Mouse (Mus musculus) liver, embryonic 16.5 days (tissue): ENCODE data around the gene Chst4. TPM values are rescaled to one million over a fixed set of nuclear protein-coding genes. Genes with fewer than 3 reads are reported as not detected.

ENCODE experiments used
- ATAC-seq: fragments of 200-750 bp; cut with Nextera tagmentation; 2 replicates; pipeline ENCODE4 v1.8.0; 2017; ENCODE audit warnings: low read depth, mild to moderate bottlenecking, moderate number of reproducible peaks, moderate library complexity
- H3K27ac ChIP-seq: fragments of 300-500 bp; sonication (generic); 2 replicates; pipeline ENCODE4 v1.5.1; 2014; ENCODE audit warnings: mild to moderate bottlenecking, low read length
- H3K27me3 ChIP-seq: fragments of 300-500 bp; sonication (generic); 2 replicates; pipeline ENCODE4 v1.6.1; 2014; ENCODE audit warnings: low read depth, low read length, mixed read lengths; ENCODE audit not compliant: control insufficient read depth, insufficient read depth
- H3K36me3 ChIP-seq: fragments of 300-500 bp; sonication (generic); 2 replicates; pipeline ENCODE4 v1.6.1; 2014; ENCODE audit warnings: mild to moderate bottlenecking; ENCODE audit not compliant: control insufficient read depth, insufficient read depth
- H3K4me1 ChIP-seq: fragments of 300-500 bp; sonication (generic); 2 replicates; pipeline ENCODE4 v1.6.1; 2014; ENCODE audit warnings: low read depth, low read length, mixed read lengths; ENCODE audit not compliant: control insufficient read depth
- H3K4me2 ChIP-seq: fragments of 300-500 bp; sonication (generic); 2 replicates; pipeline ENCODE4 v1.6.1; 2014; ENCODE audit warnings: low read depth, low read length, mixed read lengths
- H3K4me3 ChIP-seq: fragments of 300-500 bp; sonication (generic); 2 replicates; pipeline ENCODE4 v1.5.1; 2014; ENCODE audit warnings: low read depth, mild to moderate bottlenecking, low read length
- H3K9ac ChIP-seq: fragments of 300-500 bp; sonication (generic); 2 replicates; pipeline ENCODE4 v1.6.1; 2014; ENCODE audit warnings: low read depth, low read length
- H3K9me3 ChIP-seq: fragments of 300-500 bp; sonication (generic); replicated peaks from 2 replicates; pipeline ENCODE4 v1.6.1; 2016; ENCODE audit warnings: low read length; ENCODE audit not compliant: control insufficient read depth
- WGBS: fragments of 180-500 bp; shearing (Covaris S2); extraction: QIAGEN DNeasy Blood & Tissue Kit; methylation state at CpG from one replicate; pipeline ENCODE4 v1.1.7; 2014; ENCODE audit not compliant: insufficient replicate concordance; 5-methylcytosine and 5-hydroxymethylcytosine counted together
- polyA plus RNA-seq: library from polyadenylated mRNA; unstranded; fragments of >200 nt; fragmentation: Nextera tagmentation; extraction: Ambion mirVana; gene quantifications from 2 replicates; pipeline ENCODE4 v1.2.1, GENCODE M21; 2015

Gene Chst4
- polyA plus RNA-seq, 1 experiment from 2014 or later: not detected

DNA sequence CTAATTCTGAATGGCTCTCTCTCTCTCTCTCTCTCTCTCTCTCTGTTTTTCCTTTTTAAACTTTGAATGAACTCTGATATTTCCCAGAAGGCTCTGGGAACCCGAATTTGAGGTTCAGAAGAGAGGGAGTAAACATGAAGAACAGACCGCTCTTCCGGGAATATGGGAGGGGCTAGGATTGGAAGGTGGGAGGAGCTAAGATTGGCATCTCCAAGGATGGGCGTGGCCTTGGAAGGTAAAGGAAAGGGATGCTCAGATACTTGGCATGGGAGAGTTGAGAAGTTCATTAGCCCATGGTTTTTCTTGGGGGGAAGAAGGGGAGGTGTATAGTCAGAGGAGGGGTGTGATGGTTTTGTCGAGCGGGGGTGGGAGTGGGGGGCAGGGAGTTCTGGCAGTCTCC, 17.5 kb downstream of the Chst4 start:
- no peak overlapping the region for H3K27ac ChIP-seq

DNA sequence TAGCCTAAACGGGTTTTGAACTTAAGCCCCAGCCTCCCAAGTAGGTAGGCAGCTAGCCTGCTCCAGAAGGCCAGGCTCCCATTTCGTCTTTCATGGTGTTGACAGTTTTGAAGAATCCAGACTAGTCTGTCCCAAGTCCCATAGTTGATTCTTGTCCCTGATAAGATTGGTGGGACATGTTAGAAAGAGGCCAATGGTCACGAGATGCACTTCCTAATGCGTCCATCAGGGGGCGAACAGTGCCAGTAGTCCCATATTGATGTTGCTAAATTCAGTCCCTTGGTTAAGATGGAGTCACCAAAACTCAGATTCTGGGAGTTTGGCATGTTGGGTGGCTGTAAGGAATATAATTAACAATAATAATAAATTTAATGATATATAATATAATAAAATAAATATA, 28.7 kb downstream of the Chst4 start:
- ATAC-seq: no peak
- WGBS: 21% methylated on average over 5 of the region's 5 CpGs
- Histone ChIP-seq H3K9ac (no peak overlapping the region), H3K4me3 (no peak overlapping the region), H3K27me3 (no peaks in the 10 kb centered on the region), H3K36me3 (no peaks in the 10 kb centered on the region), H3K27ac (no peak overlapping the region), H3K9me3 (no peaks in the 10 kb centered on the region), H3K4me2 (no peak overlapping the region), H3K4me1 (no peaks in the 10 kb centered on the region)

More for the DNA sequence above, 17.5 kb downstream of the Chst4 start:
- no peak for ATAC-seq
- H3K4me2 ChIP-seq: no peak overlapping the region
- H3K36me3 ChIP-seq: no peaks in the 10 kb centered on the region
- no peak overlapping the region for H3K4me3 ChIP-seq
- no peaks in the 10 kb centered on the region for H3K9me3 ChIP-seq
- H3K27me3 ChIP-seq: no peaks in the 10 kb centered on the region
- no peak overlapping the region for H3K9ac ChIP-seq
- 59% methylated on average over 6 of the region's 6 CpGs for WGBS
- no peaks in the 10 kb centered on the region for H3K4me1 ChIP-seq

DNA sequence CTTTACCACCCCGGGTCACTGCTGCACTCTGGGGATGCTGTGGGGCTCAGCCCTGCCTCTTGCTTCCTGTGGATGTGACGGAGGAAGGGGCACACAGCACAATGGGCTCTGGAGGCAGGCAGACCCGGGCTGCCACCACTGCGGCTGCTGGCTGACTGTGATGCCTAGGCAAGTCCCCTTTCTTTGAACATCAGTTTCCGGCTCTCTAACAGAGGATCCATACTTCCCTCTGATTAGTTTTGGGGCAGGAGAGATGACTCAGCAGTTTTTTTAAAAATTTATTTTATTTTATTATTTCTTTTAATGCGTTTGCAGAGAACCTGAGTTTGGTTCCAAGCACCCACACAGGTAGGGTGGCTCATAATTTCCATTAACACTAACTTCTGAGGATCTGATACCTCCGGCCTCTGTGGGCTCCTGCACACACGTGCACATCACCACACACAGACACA, 30.5 kb downstream of the Chst4 start:
- ATAC-seq: no peak

DNA sequence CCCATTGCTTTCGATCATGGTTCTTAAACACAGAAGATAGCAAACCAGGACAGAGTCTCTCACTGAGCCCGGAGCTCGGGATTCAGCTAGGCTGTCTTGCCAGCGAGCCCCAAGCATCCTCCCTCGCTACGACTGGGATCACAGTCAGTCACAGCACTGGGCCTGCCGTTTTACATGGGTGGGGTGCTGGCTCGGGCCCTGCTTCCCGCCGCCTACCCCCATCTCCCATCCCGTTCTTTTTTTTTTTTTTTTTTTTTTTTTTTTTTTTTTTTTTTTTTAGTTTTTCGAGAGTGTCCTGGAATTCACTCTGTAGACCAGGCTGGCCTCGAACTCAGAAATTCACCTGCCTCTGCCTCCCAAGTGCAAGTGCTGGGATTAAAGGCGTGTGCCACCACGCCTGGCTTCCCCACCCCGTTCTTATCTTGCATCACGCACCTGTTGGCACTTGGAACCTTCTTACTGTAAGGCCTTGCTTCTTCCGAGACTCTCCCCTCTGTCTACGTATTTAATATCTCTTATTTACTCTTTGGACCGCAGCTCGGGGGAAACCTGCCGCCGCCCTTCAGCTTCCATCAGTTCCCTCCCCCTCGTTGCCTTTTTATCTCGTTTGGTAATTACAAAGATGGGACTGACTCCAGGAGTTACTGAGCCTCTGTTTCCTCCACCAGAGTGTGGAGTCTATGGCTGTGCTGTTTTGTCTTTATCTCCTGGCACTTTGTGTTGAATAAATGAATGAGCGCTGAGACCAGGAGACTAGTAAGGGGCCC, 31.1 kb downstream of the Chst4 start:
- 66% methylated on average over 26 of the region's 26 CpGs for WGBS
- H3K4me3 ChIP-seq: no peak overlapping the region
- no peak overlapping the region for H3K4me2 ChIP-seq
- H3K27me3 ChIP-seq: no peaks in the 10 kb centered on the region
- H3K9ac ChIP-seq: no peak overlapping the region
- H3K36me3 ChIP-seq: no peaks in the 10 kb centered on the region
- no peaks in the 10 kb centered on the region for H3K4me1 ChIP-seq
- no peaks in the 10 kb centered on the region for H3K9me3 ChIP-seq
- H3K27ac ChIP-seq: no peak overlapping the region
- ATAC-seq: no peak

More for the DNA sequence above, 30.5 kb downstream of the Chst4 start:
- Histone ChIP-seq H3K4me1 (no peaks in the 10 kb centered on the region), H3K27me3 (no peaks in the 10 kb centered on the region), H3K36me3 (no peaks in the 10 kb centered on the region), H3K9me3 (no peaks in the 10 kb centered on the region), H3K27ac (no peak overlapping the region), H3K4me3 (no peak overlapping the region), H3K4me2 (no peak overlapping the region), H3K9ac (no peak overlapping the region)
- 45% methylated on average over 8 of the region's 8 CpGs for WGBS

DNA sequence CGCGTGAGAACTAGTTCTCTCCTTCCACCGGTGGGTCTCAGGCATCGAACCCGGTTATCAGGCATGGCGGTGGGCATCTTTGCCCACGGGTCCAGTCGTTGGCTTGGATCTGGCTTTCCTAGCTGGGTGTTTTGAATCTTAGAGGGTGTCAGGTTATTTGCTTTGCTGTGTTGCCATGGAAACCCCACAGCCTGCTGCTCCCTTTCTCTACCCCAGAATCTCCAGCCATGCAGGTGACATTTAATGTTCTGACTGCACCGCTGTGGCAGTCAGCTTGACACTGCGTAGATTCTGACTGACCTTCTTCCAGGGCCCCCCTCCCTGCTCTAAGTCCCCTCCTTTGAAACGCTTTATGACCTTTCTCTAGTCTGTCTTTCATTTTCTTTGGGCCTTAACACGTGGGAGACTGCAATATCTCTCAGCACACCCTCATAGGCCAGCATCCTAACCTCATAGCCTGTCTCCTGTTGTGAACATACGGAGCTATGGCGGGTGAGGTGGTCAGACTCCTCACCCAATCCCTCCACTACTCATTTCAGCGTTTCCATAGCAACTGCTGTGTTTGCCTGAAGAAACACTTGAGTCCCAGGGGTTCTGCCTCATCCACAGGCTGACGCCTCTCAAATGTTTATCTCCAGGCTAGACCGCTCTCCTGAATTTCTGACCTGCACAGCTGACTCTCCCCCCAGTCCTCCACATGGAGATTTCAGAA, 33.1 kb downstream of the Chst4 start:
- H3K4me2 ChIP-seq: no peak overlapping the region
- H3K4me1 ChIP-seq: no peaks in the 10 kb centered on the region
- H3K36me3 ChIP-seq: no peaks in the 10 kb centered on the region
- 54% methylated on average over 17 of the region's 17 CpGs for WGBS
- no peak for ATAC-seq
- no peaks in the 10 kb centered on the region for H3K9me3 ChIP-seq
- H3K27me3 ChIP-seq: no peaks in the 10 kb centered on the region
- H3K9ac ChIP-seq: no peak overlapping the region
- H3K4me3 ChIP-seq: no peak overlapping the region
- no peak overlapping the region for H3K27ac ChIP-seq

DNA sequence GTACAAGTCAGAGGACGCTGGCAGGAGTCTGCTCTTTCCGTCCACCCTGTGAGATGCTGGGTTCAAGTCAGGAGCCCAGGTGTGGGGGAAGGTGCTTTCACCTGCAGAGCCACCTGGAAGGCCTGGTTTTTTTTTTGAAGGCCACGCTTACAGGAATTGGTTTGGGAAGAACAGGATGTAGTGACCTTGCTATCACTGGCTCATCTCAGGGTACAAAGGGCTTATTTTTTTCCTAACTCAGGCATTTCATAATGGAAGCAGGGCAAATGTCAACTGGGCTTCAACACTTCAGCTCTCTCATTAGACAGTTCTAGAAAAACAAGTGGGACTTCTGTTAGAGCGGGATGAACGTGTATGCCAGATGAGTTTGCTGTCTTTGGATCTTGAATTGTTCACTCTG, 35.2 kb downstream of the Chst4 start:
- no peaks in the 10 kb centered on the region for H3K9me3 ChIP-seq
- 54% methylated on average over 5 of the region's 5 CpGs for WGBS
- no peaks in the 10 kb centered on the region for H3K36me3 ChIP-seq
- H3K9ac ChIP-seq: no peak overlapping the region
- H3K27ac ChIP-seq: no peak overlapping the region
- H3K27me3 ChIP-seq: no peaks in the 10 kb centered on the region
- H3K4me3 ChIP-seq: no peak overlapping the region
- no peak for ATAC-seq
- no peaks in the 10 kb centered on the region for H3K4me1 ChIP-seq
- H3K4me2 ChIP-seq: no peak overlapping the region

DNA sequence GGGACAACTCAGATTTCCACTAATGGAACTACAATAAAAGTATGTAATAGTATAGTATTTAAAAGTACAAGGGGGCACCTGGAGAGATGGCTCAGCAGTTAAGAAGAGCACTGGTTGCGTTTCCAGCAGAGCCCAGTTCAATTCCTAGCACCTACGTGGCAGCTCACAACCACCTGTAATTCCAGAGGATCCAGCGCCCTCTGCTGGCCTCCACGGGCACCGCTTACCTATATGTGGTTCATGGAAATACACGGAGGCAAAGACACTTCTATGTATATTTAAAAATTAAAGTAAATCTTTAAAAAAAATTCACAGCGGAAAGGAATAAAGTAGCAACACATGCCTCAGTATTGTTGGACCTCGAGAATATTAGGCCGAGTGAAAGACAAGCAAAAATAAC, 36.6 kb downstream of the Chst4 start:
- Histone ChIP-seq H3K9ac (no peak overlapping the region), H3K4me3 (no peak overlapping the region), H3K27me3 (no peaks in the 10 kb centered on the region), H3K4me2 (no peak overlapping the region), H3K36me3 (no peaks in the 10 kb centered on the region), H3K9me3 (no peaks in the 10 kb centered on the region), H3K4me1 (no peaks in the 10 kb centered on the region), H3K27ac (no peak overlapping the region)
- ATAC-seq: no peak
- WGBS: 25% methylated on average over 9 of the region's 9 CpGs

DNA sequence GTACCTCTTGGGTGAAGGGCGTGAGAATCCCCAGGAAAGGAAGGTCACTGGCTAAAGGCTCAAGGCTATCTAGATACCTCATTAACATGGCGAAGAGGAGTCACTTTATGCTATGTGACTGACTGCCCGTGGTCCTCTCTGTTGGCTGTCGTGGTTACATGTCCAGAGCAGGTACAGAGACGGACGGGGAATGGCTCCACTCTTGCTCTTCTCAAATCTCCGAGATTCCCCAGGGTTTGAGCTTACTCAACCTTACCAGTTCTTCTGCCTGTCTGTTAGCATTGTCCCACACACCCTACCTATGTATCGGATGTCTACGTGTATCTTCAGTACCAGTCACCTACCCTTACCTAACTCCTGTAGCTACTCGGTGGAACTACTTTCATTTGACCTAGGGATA, 39.6 kb downstream of the Chst4 start:
- no peak for ATAC-seq
- no peaks in the 10 kb centered on the region for H3K27me3 ChIP-seq
- H3K9me3 ChIP-seq: no peaks in the 10 kb centered on the region
- H3K4me1 ChIP-seq: no peaks in the 10 kb centered on the region
- H3K36me3 ChIP-seq: no peaks in the 10 kb centered on the region
- 56% methylated on average over 10 of the region's 10 CpGs for WGBS
- H3K27ac ChIP-seq: no peak overlapping the region
- no peak overlapping the region for H3K4me2 ChIP-seq
- no peak overlapping the region for H3K9ac ChIP-seq
- H3K4me3 ChIP-seq: no peak overlapping the region

DNA sequence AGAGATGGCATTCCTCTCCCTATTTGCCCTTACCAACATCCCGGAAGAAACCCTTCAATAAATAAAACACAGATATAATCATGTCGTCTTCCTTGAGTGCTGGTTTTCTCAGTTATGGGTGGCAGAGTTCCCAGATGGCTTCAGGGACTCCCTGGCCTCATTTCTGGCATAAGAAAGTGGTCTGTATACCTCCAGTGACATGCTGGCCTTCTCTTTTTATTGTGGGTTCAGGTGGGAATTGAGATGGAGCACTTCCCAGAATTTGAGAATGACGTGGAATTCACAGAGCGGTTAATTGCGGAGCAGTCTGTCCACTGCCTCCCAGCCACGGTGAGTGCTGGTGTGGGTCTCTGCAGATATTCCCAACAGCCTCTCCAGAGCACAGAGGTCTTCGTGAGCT, 41.5 kb downstream of the Chst4 start:
- Histone ChIP-seq H3K36me3 (no peaks in the 10 kb centered on the region), H3K4me3 (no peak overlapping the region), H3K9ac (no peak overlapping the region), H3K4me2 (no peak overlapping the region), H3K27me3 (no peaks in the 10 kb centered on the region), H3K9me3 (no peaks in the 10 kb centered on the region), H3K4me1 (no peaks in the 10 kb centered on the region), H3K27ac (no peak overlapping the region)
- no peak for ATAC-seq
- 68% methylated on average over 7 of the region's 7 CpGs for WGBS
